Mouse (Mus musculus) stomach, embryonic 14.5 days (tissue): Measurements from ENCODE around the gene Fxyd6. TPM values are rescaled to one million over a fixed set of nuclear protein-coding genes. Genes with fewer than 3 reads are reported as not detected.

Experiments used
- ATAC-seq: fragments of 200-750 bp; cut with Nextera tagmentation; 2 replicates; pipeline ENCODE4 v1.8.0; 2017; ENCODE audit warnings: low read depth, moderate TSS enrichment; ENCODE audit not compliant: insufficient number of reproducible peaks, insufficient read depth, low FRiP score
- H3K27ac ChIP-seq: fragments of 300-500 bp; sonication (generic); 2 replicates; pipeline ENCODE4 v1.5.1; 2014; ENCODE audit warnings: mild to moderate bottlenecking, low read length, moderate library complexity, mixed read lengths
- H3K27me3 ChIP-seq: fragments of 300-500 bp; sonication (generic); 2 replicates; pipeline ENCODE4 v1.6.1; 2014; ENCODE audit warnings: low read length, control low read depth, mixed read lengths; ENCODE audit not compliant: control insufficient read depth, insufficient read depth
- H3K36me3 ChIP-seq: fragments of 300-500 bp; sonication (generic); 2 replicates; pipeline ENCODE4 v1.6.1; 2014; ENCODE audit warnings: mild to moderate bottlenecking, control low read depth, low read length, moderate library complexity, mixed read lengths; ENCODE audit not compliant: control insufficient read depth, insufficient read depth
- H3K4me1 ChIP-seq: fragments of 300-500 bp; sonication (generic); 2 replicates; pipeline ENCODE4 v1.6.1; 2014; ENCODE audit warnings: low read length, control low read depth, mixed read lengths; ENCODE audit not compliant: control insufficient read depth, insufficient read depth
- H3K4me2 ChIP-seq: fragments of 300-500 bp; sonication (generic); replicated peaks from 2 replicates; pipeline ENCODE4 v1.6.1; 2014; ENCODE audit warnings: low read depth, low read length, control low read depth
- H3K4me3 ChIP-seq: fragments of 300-500 bp; sonication (generic); 2 replicates; pipeline ENCODE4 v1.5.1; 2014; ENCODE audit warnings: low read depth, low read length, control low read depth
- H3K9ac ChIP-seq: fragments of 300-500 bp; sonication (generic); replicated peaks from 2 replicates; pipeline ENCODE4 v1.6.1; 2014; ENCODE audit warnings: low read depth, mild to moderate bottlenecking, control low read depth, low read length, moderate library complexity, mixed read lengths
- H3K9me3 ChIP-seq: fragments of 300-500 bp; sonication (generic); 2 replicates; pipeline ENCODE4 v1.6.1; 2016; ENCODE audit warnings: low read depth, low read length, control low read depth; ENCODE audit not compliant: control insufficient read depth
- WGBS: fragments of 180-500 bp; shearing (Covaris S2); extraction: QIAGEN DNeasy Blood & Tissue Kit; methylation state at CpG from one replicate; pipeline ENCODE4 v1.1.7; 2014; 5-methylcytosine and 5-hydroxymethylcytosine counted together
- polyA plus RNA-seq: library from polyadenylated mRNA; unstranded; fragments of >200 nt; fragmentation: Nextera tagmentation; extraction: Ambion mirVana; gene quantifications from 2 replicates; pipeline ENCODE4 v1.2.1, GENCODE M21; 2014

The Fxyd6 gene
- polyA plus RNA-seq, 1 experiment from 2014 or later: 61.4 TPM

DNA sequence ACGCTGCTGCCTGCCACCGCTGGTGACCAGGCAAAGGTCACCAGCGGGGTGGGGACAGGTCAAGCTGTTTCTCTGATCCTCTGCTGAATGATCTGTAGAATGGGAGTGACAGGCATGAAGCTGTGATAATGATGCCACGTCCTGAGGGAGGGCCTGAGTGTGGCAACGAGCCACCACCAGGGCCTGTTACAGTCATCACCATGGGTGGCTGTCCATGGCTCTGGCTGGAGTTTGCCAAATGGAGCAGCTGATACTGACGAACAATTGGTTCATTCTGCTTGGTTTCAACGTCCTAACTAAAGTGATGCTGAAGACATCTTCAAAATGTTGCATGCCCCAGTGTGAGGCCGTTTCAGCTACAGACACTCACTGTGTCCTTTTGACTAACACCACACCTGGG lies 48.3 kb downstream of the Fxyd6 start:
- WGBS: 66% methylated on average over 8 of the region's 8 CpGs
- no peak for ATAC-seq

DNA sequence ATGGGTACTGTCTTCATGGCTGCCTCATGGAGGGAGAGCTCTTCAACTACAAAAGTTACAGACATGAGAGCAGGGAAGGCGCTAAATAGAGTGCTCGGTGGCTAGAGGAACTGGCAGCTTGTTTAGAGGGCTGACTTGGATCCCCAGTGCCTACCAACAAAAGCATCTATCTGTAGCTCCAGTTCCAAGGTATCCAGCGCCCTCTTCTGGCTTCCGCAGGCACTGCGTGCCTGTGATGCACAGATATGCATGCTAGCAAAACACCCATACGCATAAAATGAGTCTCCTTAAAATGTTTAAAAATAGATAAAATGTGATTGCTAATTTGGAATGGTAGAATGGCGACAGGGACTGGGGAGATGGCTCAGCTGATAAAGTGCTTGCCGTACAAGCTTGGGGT lies 51.2 kb downstream of the Fxyd6 start:
- no peak overlapping the region for H3K4me2 ChIP-seq
- no peaks in the 10 kb centered on the region for H3K4me1 ChIP-seq
- no peak overlapping the region for H3K4me3 ChIP-seq
- no peak overlapping the region for H3K9ac ChIP-seq
- no peak for ATAC-seq
- no peaks in the 10 kb centered on the region for H3K9me3 ChIP-seq
- no peaks in the 10 kb centered on the region for H3K36me3 ChIP-seq
- no peak overlapping the region for H3K27ac ChIP-seq
- no peaks in the 10 kb centered on the region for H3K27me3 ChIP-seq
- WGBS: 62% methylated on average over 8 of the region's 8 CpGs

More for the DNA sequence above, 48.3 kb downstream of the Fxyd6 start:
- Histone ChIP-seq H3K27me3 (no peaks in the 10 kb centered on the region), H3K4me3 (no peak overlapping the region), H3K9ac (no peak overlapping the region), H3K4me1 (no peaks in the 10 kb centered on the region), H3K4me2 (no peak overlapping the region), H3K27ac (no peak overlapping the region), H3K9me3 (no peaks in the 10 kb centered on the region), H3K36me3 (no peaks in the 10 kb centered on the region)

DNA sequence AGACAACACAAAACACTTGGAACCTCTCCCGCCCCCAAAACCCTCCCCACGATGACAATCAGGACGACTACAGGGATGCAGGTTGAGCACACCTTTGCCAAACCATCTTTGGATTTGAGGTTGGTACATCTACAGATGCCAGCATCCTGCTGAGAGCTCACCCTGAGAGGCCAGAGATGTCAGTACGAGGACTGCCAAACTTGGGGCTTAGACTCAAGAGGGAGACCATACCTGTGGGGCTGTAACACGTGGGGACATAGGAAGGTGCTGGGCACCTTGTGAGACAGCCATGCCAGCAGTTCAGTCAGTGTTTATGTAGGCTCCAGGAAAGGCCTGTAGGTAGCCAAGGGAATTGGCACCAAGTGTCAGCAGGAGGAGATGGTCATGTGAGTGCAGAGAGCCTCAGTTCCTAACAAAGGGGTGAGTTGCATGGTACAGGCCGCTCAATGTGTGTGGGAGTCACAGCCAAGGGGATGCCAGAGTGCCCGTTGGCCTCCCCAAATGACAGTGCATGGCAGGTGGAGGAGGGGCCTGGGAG lies 52.8 kb downstream of the Fxyd6 start:
- Histone ChIP-seq H3K27me3 (no peaks in the 10 kb centered on the region), H3K4me1 (no peaks in the 10 kb centered on the region), H3K4me3 (no peak overlapping the region), H3K9ac (no peak overlapping the region), H3K27ac (no peak overlapping the region), H3K4me2 (no peak overlapping the region), H3K36me3 (no peaks in the 10 kb centered on the region), H3K9me3 (no peaks in the 10 kb centered on the region)
- WGBS: 69% methylated on average over 7 of the region's 7 CpGs
- ATAC-seq: no peak

DNA sequence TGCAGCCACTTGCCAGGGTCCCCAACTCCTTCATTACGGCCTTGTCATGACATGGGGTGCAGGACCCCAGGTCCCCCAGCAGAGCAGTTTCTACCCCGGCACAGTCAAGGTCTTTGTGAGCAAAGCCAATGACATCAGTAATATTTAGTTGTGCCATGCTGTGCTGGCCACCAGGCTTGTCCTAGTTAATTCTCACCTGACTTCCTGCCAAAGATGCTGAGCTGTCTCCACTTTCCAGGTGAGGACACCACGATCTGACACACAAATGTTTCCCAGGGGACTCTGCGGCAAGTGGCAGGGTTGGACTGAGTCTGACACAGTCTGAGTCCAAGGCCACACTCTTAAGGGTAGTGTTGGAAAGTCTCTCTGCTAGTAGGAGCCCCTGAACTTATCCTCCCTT lies 56.5 kb downstream of the Fxyd6 start, which contains the start of gene Dscaml1:
Gene Dscaml1, plus strand, starts transcription at position 173 of the 400 bp plus-strand sequence.
- WGBS: 84% methylated on average over 4 of the region's 4 CpGs
- peaks cover 28% of the 10 kb centered on the region for H3K27me3 ChIP-seq
- no peaks in the 10 kb centered on the region for H3K9me3 ChIP-seq

DNA sequence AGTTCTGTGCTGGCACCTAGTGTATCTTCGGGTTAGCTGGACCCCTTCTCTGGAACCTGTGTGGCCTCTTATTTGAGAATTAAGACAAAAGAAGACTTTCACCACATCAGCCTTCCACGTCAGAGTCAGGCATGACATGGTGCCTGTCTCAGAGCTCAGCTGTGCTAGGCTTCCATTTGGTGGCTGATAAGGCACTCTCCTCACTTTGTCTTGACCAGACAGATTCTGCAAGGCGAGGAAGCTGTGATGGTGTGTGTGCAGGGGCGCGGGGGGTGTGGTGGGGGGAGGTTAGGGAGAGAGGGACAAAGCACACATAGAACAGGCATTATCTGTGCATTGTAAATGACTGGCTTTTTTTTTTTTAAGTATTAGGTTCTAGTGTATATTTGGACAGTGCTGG lies 59.4 kb downstream of the Fxyd6 start:
- Histone ChIP-seq H3K36me3 (no peaks in the 10 kb centered on the region), H3K9ac (no peak overlapping the region), H3K27ac (no peak overlapping the region), H3K4me3 (no peak overlapping the region), H3K4me1 (peaks cover 10% of the 10 kb centered on the region; the same call in 1 of the 2 replicates), H3K9me3 (no peaks in the 10 kb centered on the region), H3K27me3 (peaks cover 33% of the 10 kb centered on the region), H3K4me2 (no peak overlapping the region)
- 26% methylated on average over 5 of the region's 5 CpGs for WGBS
- ATAC-seq: no peak

More for the DNA sequence above, 56.5 kb downstream of the Fxyd6 start, which contains the start of gene Dscaml1:
- Histone ChIP-seq H3K36me3 (no peaks in the 10 kb centered on the region), H3K4me3 (no peak within 1 kb of the TSS), H3K9ac (no peak within 1 kb of the TSS), H3K27ac (no peak within 1 kb of the TSS), H3K4me1 (peaks cover 10% of the 10 kb centered on the region; the same call in 1 of the 2 replicates), H3K4me2 (no peak within 1 kb of the TSS)
- no peak for ATAC-seq

- Histone ChIP-seq H3K4me3 (peak overlapping the region; percentile 30), H3K27ac (no peak overlapping the region), H3K4me1 (peaks cover 10% of the 10 kb centered on the region; the same call in 1 of the 2 replicates), H3K9ac (no peak overlapping the region; the same call in 1 of the 2 replicates), H3K36me3 (no peaks in the 10 kb centered on the region), H3K4me2 (peak overlapping the region; percentile 54), H3K27me3 (peaks cover 33% of the 10 kb centered on the region), H3K9me3 (no peaks in the 10 kb centered on the region)
- no peak for ATAC-seq
- WGBS: 3% methylated on average over 47 of the region's 54 CpGs
These were observed 60.1 kb downstream of the Fxyd6 start for GRCm38 (mm10) chr9:45429951-45430697.

DNA sequence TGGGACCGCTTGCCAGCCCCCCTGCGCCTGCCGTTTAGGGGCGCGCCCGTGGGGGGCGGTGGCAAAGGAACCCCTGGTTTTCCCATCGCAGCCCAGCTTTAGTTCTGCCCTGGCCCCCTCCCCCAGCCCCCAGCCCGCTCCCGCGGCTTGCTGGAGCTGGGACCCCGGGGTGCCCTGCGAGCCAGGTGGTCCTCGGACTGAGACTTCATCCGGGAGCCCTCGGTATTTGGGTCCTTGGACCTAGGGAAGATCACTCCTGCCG lies 60.6 kb downstream of the Fxyd6 start:
- peak overlapping the region; percentile 30 for H3K4me3 ChIP-seq
- H3K4me2 ChIP-seq: peak overlapping the region; percentile 54
- H3K9me3 ChIP-seq: no peaks in the 10 kb centered on the region
- H3K4me1 ChIP-seq: peaks cover 10% of the 10 kb centered on the region; the same call in 1 of the 2 replicates
- no peak overlapping the region; the same call in 1 of the 2 replicates for H3K9ac ChIP-seq
- no peak for ATAC-seq
- 5% methylated on average over 17 of the region's 17 CpGs for WGBS
- H3K27ac ChIP-seq: no peak overlapping the region
- no peaks in the 10 kb centered on the region for H3K36me3 ChIP-seq
- peaks cover 33% of the 10 kb centered on the region for H3K27me3 ChIP-seq

DNA sequence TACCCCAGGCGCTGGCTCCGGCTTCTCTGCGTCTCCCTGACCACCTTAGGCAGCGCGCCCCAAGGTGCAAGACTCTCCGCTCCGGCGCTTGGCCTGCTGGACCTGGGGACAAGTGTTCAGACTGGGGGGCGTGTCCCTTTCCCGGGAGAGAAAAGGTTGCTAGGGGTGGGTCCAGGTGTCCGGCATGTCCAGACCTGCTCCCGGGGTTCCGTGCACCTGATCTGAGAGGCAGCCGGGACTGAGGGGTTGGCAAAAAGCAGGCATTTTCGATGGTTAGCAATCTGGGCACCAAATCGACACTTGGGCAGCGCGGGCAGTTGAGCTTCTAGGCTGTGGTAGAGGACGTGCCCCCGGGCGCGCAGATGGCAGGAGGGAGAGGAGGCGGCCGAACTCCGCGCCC lies 61.2 kb downstream of the Fxyd6 start:
- Histone ChIP-seq H3K9me3 (no peaks in the 10 kb centered on the region), H3K27me3 (peaks cover 33% of the 10 kb centered on the region), H3K4me2 (peak overlapping the region; percentile 54), H3K4me3 (peak overlapping the region; percentile 30), H3K9ac (no peak overlapping the region), H3K36me3 (no peaks in the 10 kb centered on the region), H3K27ac (no peak overlapping the region), H3K4me1 (peaks cover 10% of the 10 kb centered on the region; the same call in 1 of the 2 replicates)
- ATAC-seq: peak; percentile 58
- 7% methylated on average over 26 of the region's 26 CpGs for WGBS
